Mouse (Mus musculus): ENCODE data around the gene 4922502D21Rik.
A peak's percentile ranks its signal among the peaks of the same experiment; 100 is the strongest.
"Not testable (repeated sequence)": the region's sequence is repeated elsewhere in the genome, so short reads cannot be mapped to it uniquely, and the experiment has no call there.

4922502D21Rik gene

GRCm38 (mm10) chr6:129331610-129332009, at the start of gene 4922502D21Rik:
Gene 4922502D21Rik, minus strand, starts transcription at chr6:129331796.
- no peak for DNase-seq (ENCODE audit: low spot score)

- no peak for DNase-seq (ENCODE audit: low spot score)
Observed at GRCm38 (mm10) chr6:129380454-129380853, 48.9 kb upstream of the 4922502D21Rik start.

GRCm38 (mm10) chr6:129374937-129375471, 43.4 kb upstream of the 4922502D21Rik start:
- DNase-seq (ENCODE audit: low spot score): no peak

- DNase-seq (ENCODE audit: low spot score): no peak
Observed at GRCm38 (mm10) chr6:129369374-129370132, 38.0 kb upstream of the 4922502D21Rik start.

GRCm38 (mm10) chr6:129365959-129366359, 34.4 kb upstream of the 4922502D21Rik start:
- DNase-seq (ENCODE audit: low spot score): peak; percentile 86

GRCm38 (mm10) chr6:129363942-129364341, 32.3 kb upstream of the 4922502D21Rik start:
- no peak for DNase-seq (ENCODE audit: low spot score)

GRCm38 (mm10) chr6:129359515-129359914, 27.9 kb upstream of the 4922502D21Rik start:
- DNase-seq (ENCODE audit: low spot score): no peak

- no peak for DNase-seq (ENCODE audit: low spot score)
Observed at GRCm38 (mm10) chr6:129356430-129356829, 24.8 kb upstream of the 4922502D21Rik start.

- DNase-seq (ENCODE audit: low spot score): no peak
Observed at GRCm38 (mm10) chr6:129355774-129356173, 24.2 kb upstream of the 4922502D21Rik start.

GRCm38 (mm10) chr6:129351091-129351490, 19.5 kb upstream of the 4922502D21Rik start:
- DNase-seq (ENCODE audit: low spot score): no peak

- no peak for DNase-seq (ENCODE audit: low spot score)
Observed at GRCm38 (mm10) chr6:129349524-129350352, 18.1 kb upstream of the 4922502D21Rik start.

GRCm38 (mm10) chr6:129344408-129344807, 12.8 kb upstream of the 4922502D21Rik start:
- DNase-seq (ENCODE audit: low spot score): no peak

GRCm38 (mm10) chr6:129342391-129342790, 10.8 kb upstream of the 4922502D21Rik start, which contains the start of gene Clec12a:
Gene Clec12a, plus strand, starts transcription at chr6:129342691.
- not testable (repeated sequence) for DNase-seq (ENCODE audit: low spot score)

GRCm38 (mm10) chr6:129337751-129338150, 6.2 kb upstream of the 4922502D21Rik start:
- no peak for DNase-seq (ENCODE audit: low spot score)

GRCm38 (mm10) chr6:129333674-129334078, 2.1 kb upstream of the 4922502D21Rik start:
- DNase-seq (ENCODE audit: low spot score): peak; percentile 68

GRCm38 (mm10) chr6:129326568-129327150, 4.9 kb downstream of the 4922502D21Rik start:
- no peak for DNase-seq (ENCODE audit: low spot score)

- no peak for DNase-seq (ENCODE audit: low spot score)
Observed at GRCm38 (mm10) chr6:129326016-129326415, 5.6 kb downstream of the 4922502D21Rik start.

GRCm38 (mm10) chr6:129319331-129319730, 12.3 kb downstream of the 4922502D21Rik start:
- no peak for DNase-seq (ENCODE audit: low spot score)

GRCm38 (mm10) chr6:129318395-129318794, 13.2 kb downstream of the 4922502D21Rik start:
- no peak for DNase-seq (ENCODE audit: low spot score)

GRCm38 (mm10) chr6:129316463-129316862, 15.1 kb downstream of the 4922502D21Rik start:
- DNase-seq (ENCODE audit: low spot score): no peak

- DNase-seq (ENCODE audit: low spot score): no peak
Observed at GRCm38 (mm10) chr6:129315698-129316097, 15.9 kb downstream of the 4922502D21Rik start.

- DNase-seq (ENCODE audit: low spot score): no peak
Observed at GRCm38 (mm10) chr6:129314655-129315168, 16.9 kb downstream of the 4922502D21Rik start.
